Mouse (Mus musculus): ENCODE measurements at regions not wholly inside any gene's neighbourhood (a gene's known extent, or its start where the extent isn't known, plus 50 kb on each side); places are given as distances from the start of the nearest gene placed in this dataset.

DNA sequence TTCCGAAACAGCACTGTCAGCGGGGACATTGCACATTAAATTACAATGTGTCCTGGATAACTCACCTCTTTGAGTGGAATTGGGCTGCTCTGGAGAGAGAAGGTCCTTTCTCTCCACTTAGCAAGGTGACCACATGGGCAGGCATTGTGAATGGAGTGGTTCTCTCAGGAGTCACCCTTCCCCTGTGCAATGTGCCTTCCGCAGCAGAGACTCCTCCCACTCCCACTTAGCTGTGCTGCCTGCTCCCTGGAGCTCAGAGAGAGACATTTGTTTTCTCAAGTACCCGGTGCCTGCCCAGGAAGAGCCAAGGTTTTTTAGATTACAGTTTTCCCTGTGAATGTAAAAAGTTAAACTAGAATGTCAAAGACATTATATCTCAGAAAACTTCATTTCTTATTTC, 198.8 kb downstream of the Sec16b start:
- TF ChIP-seq MAFK (IDR thresholded peaks at IDR 0.05; ENCODE audit: insufficient read depth, low read depth, low read length), result no peak
- no peak for TF ChIP-seq HCFC1 (IDR thresholded peaks at IDR 0.05; ENCODE audit: borderline replicate concordance, insufficient read depth, low read length)
- no peak for TF ChIP-seq ZNF384 (IDR thresholded peaks at IDR 0.05; ENCODE audit: low read depth, low read length)
